Mouse (Mus musculus) layer of hippocampus, adult 11-12 months (tissue): Measurements from ENCODE around the gene Mpl.

Source experiments
- DNase-seq: peaks from one replicate; pipeline ENCODE4 v3.0.0; 2022; ENCODE audit warnings: low spot score

The Mpl gene

DNA sequence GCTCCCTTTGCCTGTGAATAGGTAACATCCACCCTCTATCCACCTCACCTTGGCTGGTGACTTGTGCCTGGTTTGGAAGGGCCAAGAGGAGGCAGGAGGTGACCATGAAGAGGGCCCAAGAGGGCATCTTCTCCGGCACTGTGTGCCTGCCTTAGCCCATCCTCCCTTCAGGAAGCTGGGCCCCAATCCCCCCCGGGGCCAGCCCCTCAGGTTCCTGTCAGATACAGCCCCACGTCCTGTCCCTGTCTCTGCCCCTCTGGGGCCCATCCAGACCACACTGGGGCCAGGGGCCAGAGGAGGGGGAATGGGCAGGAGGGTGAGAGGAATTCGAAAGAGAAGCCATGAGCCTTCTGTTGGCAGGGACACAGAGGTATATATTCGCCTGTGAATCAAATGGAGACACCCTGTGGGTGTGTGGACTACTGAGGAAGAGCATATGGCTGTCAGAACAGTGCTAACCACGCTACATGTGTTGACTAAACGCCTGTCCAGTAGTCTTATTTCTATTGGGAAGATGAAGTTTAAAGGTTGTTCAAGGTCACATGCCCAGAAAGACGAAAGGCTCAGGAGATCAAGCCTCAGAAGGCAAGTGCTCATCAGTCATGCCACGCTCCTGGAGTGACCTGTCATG is at the start of gene Mpl:
Gene Mpl (minus strand): TSS at position 169 of the 631 bp plus-strand sequence.
- no peak for DNase-seq

DNA sequence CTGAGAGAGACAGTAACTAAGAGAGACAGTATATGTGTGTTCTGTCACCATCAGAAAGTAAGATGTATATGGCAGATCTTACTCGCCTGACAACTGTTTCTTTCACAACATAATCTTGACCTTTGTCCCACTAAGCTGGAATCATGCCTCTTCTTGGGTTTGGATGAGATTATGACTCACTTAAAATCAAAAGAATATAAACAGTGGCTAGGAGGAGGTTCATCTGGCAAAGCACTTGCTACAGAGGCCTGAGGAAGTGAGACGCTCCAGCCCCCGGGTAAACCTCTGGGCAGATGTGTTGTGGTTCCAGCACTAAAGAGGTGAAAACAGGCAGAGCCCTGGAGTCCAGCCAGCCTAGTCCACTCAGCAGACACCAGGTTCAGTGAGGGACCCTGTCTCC is 48.2 kb upstream of the Mpl start:
- DNase-seq: no peak

DNA sequence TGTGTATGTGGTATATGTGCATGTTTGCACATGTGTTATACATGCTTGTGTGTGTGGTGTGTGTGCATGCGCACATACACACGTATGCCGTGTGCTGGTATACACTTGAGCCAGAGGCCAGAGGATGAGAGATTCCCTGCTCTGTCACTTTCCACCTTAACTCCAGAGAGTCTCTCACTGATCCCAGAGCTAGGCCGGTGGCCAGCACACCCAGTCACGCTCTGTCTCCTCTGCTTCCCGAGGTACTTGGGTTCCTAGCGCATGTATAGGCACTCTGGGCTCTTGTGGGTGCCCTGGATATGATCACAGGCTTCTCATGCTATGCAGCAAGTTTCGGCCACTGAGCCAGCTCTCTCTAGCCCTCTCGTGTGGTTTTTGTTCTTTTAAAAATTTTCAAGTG is 43.5 kb upstream of the Mpl start:
- DNase-seq: no peak

DNA sequence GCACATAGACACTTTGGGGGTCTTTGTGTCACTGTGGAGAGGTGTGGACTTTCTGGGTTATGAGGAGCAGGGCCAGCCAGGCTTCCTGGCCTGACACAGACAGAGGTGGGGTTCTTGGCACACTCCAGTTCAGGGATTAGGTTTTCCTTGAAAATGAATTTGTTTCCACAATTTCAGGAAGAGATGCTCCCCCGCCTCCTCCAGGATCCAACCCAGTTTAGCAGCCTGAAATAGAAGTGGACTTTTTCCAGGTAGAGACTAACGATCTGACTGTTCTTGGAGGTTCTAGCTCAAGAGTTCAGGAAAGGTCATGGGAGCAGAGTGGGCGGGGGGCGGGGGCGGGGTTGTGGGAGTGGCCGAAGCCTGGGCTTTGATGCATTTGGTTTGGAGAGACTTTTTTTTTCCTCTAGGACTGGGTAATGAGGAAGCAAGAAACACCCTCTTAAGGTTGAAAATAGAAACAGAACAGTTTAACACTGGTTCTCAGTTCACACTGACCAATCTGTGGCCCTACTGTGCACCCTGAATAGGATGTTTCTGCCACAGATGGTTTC is 42.9 kb upstream of the Mpl start:
- DNase-seq: no peak

DNA sequence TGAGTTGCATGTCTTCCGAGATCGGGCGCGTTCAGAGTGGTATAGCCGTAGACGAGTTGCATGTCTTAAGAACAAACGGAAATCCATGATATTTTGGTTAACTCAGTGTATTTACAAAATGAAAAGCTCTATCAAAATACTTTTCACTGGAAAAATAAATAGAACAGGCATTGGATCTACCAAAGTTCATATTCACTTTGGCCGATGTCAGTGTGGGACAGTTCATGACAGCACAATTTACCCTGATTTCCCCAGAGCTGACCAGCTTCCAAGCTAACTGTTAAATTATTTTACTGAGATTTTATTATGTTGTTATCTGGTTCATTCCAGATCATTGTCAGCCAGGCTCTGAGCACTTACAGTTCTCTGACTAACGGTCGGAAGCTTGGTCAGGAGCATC is 33.1 kb upstream of the Mpl start:
- no peak for DNase-seq

DNA sequence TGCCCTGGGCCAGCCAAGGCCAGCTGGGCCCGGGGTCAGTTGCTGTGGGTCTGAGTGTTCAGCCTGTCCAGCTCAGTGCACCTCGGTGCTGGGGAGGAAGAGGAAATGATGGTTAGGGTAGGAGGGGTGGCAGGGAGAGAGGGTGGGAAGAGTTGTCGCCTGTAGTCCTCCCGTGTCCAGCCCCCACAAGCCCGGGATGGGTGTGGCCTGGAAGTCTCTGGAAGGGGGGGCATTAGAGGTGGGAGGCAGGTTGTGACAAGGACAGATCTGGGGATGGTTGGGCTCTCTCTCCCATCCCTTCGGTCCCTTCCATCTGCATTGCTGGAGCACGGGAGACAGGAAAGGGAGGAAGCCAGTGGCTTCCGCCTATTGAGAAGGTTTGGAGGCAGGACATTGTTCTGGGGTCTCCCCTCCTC is 32.4 kb upstream of the Mpl start, which contains the start of gene Tie1:
Gene Tie1 (minus strand): TSS at position 345 of the 416 bp plus-strand sequence.
- no peak for DNase-seq

DNA sequence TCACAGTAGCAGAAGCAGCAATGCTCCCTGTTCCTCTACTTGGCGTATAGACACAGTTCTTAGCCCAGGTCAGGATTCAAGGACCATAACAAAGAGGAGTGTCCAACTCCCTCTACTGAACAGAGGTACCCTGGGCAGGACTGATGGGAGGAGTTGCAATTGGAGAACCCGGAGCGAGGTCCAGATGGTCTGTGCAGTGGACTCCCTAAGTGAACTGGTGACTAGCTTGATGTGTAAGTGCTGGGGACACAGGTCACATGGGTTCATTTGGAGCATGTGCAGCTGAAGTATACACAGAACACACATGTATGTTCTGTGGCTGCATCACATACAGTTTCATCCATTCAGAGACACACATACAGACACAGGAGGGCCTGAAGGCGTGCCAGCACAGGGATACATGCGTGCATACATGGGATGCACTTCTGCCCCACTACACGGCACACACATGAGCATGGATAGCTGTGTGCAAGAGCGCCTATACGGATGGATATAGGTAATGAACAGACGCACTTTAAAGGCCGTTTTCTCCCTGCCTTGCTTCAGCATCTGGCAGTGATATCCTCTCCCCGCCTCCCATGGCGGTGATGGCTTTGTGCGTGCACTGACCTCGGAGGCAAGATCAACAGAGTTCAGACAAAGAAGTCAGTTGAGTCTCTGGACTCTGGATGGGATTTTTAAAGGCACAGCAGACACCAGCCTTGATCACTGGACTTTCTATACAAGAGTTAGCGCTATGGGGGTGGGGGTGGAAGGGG is 19.6 kb upstream of the Mpl start:
- no peak for DNase-seq

DNA sequence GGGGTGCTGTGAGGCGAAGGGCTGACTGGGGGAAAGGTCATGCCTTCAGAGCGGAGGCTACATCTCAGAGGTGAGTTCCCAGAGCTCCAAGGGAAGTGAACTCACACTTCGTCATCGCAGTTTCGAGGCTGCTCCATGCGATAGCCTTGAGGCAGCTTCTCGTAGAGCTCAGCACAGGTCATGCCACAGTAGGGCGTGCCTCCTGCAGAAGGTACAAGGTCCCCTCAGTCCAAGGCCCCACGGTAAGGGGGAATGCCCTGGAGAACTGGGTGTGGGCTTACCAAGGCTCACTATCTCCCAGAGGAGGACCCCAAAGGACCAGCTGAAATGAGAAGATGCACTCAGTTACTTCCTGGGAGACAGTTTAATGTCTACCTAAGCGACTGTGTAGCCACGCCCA is 15.4 kb upstream of the Mpl start:
- no peak for DNase-seq

DNA sequence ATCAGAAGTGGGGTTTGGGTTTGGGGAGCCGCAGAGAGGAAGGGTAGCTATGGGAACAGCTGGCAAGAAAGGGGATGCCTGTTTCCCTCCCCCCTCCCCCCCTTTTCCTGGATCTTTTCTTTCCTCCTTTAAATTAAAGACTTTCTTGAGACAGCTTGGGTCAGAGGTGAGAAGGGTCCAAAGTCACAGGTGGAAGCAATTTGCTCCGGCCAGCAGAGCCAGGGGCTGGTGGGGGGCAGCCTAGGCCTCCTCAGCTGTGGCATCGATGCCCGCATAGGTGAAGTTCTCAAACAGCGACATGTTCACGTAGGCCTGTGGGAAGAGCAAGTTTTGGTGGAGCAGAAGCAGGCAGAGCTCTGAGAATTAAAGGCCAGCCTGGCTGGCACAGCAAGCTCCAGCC is 14.0 kb upstream of the Mpl start:
- no peak for DNase-seq

DNA sequence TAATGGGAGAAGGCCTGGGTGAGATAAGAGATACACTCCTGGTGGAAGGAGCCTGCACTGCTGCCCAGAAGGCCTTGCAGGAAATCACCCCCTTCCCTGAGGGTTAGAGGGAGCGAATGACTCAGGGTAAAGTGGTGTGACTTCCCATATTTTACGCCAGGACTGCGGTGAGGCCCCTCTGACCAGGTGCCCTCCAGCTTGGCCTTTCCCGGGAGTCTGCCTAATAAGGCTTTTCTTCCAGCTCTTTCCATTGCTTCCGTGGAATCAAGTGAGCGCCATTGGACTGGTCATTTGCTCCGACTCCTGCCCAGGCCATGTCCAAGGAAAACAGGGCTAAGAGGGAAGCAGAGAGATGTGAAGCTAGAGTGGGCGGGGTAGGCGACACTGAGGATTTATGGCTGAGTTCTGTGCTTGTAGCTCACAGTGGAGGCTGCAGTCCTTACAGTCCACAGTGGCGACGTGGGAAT is 8.4 kb upstream of the Mpl start:
- DNase-seq: no peak

DNA sequence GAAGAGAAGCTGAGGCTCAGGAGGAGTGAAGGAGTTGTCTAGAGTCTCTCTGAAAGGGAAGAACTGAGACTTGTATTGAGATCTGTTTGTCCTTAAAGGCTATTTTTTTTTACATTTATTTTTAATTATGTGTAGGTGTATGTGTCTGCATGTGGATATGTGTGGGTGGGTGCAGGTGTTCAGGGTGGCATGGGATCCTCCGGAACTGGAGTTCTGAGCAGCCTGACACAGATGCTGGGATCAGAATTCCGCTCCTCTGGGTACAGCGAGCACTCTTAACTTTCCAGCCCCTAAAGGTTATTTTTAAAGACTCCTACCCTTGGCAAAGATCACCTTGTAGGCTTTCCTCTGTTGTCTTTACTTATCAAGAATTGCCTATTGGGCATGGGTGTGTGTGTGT is 7.6 kb upstream of the Mpl start:
- DNase-seq: peak; percentile 9

DNA sequence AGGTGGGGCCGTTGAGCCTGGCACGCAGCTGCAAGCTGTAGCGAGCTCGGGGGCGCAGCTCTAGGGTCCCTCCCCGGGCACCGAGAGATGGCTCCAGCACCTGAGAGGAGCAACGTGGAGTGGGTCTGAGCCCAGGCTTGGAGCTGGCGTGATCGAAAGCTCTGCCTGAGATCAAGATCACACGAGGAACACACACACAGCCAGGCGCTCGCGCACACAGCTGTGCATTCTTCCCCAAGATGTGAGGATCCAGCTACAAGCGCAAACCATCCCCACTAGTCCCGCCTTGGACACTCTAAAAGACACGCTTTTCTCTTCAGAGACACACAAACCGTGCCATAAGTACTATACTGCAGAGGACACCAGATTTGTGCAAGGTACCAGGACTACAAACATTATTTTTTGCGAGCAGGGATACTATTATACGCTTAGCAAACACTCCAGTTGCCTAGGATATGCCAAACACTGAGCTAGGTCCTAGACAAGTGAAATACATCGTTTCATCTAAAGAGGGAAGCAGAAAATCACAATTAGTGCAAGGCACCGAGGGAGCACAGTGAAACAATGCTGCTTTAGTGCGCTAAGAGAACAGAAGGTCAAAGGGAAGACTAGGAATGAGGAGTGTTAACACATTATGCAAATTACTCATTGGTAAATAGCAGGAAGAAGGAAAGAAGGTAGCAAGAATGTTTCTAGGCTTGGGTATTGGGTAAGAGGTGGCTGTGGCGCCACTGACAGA is 10.7 kb downstream of the Mpl start:
- DNase-seq: no peak

DNA sequence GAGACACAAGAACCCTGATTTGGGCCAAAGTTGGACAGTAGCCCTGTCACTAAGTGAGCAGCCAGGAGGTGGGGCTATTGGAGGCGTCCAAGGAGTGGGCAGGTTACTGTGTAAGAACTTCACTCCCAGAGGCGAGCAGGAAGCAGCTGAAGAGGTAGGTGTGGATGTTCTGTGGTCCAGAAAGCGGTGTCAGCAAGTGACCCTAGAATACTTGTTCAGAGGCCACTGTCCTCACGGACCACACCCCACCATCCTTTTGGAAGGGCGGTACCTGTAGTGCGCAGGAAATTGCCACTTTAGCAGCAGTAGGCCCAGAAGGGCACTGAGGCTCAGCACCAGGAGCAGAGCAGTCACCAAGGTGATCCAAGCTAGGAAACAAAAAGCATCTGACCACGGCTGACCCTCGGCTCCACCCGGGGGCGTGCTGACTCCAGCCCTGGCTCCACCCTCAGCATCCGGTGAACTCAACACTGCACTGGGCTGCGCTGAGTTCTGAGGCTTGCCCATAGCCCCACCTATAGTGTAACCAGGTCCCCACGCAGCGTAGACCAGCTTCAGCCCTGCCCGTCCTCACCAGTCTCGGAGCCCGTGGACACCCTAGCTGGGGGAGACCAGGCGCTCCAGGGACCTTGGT is 11.4 kb downstream of the Mpl start:
- DNase-seq: peak; percentile 39

DNA sequence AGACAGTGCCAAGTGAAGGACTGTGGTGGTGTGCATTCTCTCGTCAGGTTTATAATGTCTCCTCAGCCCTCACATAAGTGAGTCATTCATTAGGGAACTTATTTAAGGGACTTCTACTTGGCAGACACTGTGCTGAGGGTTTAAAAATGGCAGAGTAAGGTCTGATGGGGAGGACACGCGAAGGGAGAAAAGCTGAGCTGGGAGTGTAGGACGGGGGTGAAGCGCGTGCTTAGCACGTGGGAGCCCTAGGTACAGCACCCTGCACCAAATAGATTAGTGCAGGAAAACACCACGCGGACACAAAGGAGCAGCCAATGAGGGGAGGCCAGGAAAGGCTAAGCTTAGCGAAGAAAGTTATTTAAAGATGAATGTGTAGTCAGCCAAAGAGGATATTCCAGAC is 12.2 kb downstream of the Mpl start:
- no peak for DNase-seq

DNA sequence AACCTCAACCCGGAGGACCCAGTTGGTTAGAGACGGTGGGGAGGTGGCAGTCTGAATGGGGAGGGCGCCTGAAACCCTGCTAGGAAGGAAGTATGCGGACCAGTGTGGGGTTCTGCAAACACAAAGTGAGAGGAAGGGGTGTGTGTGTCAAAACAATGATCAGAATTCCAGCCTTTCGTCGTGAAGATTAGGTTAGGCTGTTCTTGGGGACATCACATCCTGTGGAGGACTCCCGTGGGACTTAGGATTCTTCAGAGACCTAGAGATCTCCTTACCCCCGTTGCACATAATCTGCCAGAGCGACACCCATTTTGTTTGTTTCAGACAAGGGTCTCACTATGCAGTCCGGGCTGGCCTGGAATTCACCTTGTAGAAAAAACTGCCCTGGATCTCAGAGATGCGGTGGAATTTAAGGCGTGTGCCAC is 19.5 kb downstream of the Mpl start:
- DNase-seq: no peak

DNA sequence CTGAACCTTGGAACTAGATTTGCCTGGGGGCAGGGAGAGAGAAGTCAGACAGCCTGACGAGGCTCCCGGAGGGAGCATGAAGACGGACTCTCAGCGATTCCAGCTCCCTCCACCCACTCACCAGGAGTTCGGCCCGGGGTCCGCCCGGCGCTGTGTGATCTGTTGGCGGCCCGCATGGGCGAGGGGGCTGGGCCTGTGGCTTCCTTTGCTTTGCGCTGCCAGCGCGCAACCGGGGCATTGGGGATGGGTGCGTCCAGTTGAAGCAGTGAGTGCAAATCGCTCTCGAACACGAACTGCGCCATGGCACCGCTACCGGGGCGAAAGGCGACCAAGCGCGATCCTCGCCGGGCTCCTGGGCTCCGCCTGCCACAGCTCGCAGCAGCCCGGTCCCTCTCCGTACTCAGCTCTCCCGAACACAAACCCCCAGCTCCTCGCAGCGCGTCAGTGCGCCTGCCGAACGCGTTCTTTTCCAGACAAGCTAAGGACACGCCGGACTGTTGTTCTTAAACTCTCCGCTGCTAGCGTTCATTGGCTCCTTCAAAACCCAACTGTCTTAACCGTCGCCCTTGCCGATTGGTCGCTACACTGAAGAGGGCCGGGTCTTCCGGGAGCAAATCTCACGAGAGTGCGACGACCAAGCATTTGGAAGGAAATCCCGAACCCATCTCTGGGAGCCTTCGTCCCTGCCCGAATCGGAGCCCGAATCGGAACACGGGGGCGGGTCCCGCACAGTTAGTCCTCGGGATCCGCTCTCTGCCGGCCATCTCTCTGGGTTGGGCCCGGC is 20.3 kb downstream of the Mpl start, which contains the start of gene Cdc20:
Gene Cdc20 (minus strand): TSS at position 533 of the 784 bp plus-strand sequence.
- DNase-seq: peak; percentile 91

DNA sequence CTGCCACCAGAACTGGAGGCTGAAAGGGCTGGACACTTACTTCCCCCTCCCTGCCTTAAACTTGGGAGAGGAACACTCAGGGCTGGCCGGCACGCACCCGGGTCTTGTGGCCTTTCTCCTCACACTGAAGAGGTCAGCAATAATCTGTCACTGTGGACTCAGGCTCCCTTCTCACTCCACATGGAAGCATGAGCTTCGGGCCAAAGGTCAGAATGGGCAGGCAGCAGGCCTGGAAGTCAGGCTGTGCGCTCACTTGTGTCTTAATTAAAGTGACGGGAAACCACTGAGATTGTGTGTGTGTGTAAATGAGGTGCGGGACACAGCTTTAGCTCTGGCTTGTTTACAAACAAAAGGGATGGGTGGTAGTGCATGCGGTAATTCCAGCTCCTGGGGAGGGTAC is 25.0 kb downstream of the Mpl start:
- DNase-seq: no peak

DNA sequence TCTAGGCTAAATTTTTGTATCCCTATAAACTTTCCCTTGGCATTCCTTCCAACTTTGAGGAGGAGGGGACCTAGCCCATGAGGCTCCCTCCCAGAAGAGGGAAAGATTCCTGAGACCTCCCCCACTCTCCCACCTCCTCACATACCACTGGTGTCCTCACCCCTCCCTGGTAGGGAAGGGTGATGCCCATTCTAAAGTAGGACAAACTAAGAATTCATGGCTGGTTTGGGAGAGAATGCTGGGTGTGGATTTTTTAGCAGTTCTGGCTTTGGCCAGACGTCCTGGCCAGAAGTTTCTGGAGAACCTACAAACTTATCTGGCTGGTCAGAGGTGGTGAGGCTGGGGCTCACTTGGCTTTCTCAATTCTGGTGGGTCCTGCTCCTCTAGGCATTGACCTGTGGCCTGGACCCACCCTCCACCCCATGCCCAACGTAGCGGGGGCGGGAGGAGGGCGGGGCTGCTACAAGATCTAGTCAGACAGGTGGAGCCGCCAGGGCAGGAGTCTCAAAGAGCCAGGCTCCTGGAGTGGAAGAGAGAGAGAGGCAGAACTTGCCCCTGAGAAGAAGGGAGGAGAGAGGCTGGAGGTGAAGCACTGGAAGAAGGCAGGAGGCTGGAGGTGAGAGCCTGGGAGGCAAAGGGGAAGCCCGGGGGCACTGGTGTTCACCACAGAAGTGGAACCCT is 28.0 kb downstream of the Mpl start:
- DNase-seq: no peak

DNA sequence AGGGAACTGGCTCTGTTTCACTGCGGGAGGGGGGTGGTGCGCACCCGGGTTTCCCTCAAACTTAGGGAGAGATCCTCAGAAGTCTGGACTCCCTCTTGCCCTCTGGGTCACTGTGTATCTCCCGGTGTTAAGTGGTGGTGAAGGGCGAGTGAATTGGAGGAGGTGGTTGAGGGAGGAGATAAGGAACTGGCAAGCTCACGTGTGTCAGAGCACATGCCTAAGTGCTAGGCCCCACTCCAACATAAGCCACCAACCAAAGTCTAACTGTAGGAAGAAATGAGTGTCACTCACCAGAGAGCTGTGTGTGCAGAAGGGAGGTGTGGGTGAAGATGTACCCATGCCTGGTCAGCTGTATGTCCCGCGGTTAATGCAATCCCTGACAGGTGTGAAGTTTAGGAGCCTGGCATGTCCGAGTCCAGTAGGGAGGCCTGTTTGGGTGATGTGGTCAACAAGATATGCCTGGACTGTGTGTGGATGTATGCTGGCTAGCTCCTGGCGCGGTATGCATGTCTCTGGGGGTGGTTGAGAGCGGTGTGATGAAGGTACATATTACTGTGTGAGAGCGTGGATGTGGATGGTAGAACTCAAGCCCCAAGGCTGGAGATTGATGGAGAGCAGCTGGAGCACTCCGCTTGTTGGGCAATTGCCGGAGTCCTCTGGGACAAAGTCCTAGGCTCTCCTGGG is 28.6 kb downstream of the Mpl start:
- no peak for DNase-seq
